Mouse (Mus musculus): ENCODE measurements around the gene Aqp9.

DNA sequence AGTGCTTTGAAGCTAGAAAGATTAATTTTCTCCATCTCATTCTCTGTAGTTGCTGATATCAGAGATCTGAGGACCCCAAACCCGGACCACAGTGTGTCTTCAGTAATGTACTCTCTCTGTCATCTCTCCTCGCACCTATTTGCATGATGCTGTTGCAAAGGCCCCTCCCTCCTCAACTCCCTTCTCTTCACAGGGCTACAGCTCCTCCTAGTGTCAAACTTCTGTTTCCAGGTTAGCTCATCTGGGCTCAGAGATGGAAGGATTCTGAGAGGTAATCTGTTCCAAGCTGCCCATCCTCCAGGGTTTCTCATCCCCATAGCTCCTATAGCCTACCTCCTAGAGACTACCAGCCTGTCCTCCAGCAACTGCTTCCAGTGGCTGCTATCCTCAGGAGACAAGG is 42.3 kb downstream of the Aqp9 start:
- TF ChIP-seq CTCF (IDR thresholded peaks at IDR 0.05; ENCODE audit: extremely low read depth, insufficient read depth, low read length) (peak; percentile 49), POLR2A (IDR thresholded peaks at IDR 0.05; ENCODE audit: extremely low read depth, insufficient read depth, low read length) (no peak)

All from cortical plate, adult 2 months (tissue).